Mouse (Mus musculus): ENCODE results near the gene Hist3h2ba. TPM values are rescaled to one million over a fixed set of nuclear protein-coding genes. Genes with fewer than 3 reads are reported as not detected.

Gene Hist3h2ba
- polyA plus RNA-seq, 1 experiment from 2014 or later = 75.5 TPM

DNA sequence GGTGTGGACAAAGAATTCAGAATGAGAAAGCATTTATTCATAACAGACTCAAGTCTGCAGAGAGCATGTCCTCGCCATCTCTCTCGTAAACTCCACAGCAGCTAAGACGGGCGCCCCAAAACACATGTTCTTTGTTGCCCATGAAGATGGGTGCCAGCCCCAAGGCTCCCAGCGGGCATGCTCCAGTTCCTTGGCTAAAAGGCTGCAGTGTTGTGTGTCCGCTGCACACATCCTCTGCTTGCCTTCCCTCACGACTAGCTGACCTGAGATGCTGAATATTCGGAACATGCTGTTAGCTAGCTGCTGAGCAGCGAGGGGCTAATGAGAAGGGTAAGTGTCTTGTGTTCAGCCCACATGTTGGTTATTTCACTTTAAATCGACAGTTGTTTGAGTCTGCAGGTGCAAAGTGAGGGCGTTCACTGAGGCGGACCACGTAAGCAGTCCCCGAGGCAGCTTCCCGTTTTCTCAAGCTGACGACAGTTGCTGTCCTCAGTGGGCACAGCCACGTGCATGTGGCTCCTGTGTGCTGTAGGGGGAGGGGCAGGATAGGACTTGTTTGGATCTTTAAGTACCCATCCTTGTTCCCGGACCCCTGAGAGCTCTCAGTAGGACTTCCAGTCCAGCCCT is 33.9 kb downstream of the Hist3h2ba start:
- Histone ChIP-seq H3K4me2 (ENCODE audit: low read depth) (no peak overlapping the region), H3K4me3 (ENCODE audit: low read depth, low read length) (no peak overlapping the region)

DNA sequence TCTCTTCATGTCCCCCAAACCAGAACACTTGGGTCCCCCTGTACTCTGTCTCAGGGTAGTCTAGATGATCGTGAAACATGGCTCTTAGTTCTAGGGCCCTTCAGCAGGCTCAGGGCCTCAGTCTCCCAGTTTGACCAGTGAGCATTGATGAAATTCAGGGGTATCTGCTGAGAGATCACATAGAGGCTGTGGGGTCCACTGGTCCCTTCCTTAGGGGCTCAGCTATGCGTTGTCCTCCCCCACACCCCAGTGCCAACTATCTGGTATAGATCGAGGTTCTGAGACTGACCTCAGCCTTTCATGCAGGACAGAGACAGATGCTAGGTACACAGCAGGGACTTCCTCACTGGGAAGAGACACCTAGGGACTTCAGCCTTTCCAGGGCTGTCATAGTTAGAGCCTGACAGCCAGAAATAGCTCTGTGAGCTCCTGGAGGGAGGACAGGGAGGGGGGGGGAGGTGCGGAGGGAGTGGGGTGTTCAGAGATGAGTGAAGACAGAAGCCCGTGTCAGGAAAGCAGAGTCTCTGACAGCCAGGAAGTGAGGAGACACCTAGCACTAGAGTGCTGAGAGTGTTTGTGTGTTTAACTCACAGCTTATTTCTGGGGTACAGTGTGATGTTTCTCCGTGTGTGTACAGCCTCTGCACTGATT is 35.1 kb downstream of the Hist3h2ba start:
- 96% methylated on average over 6 of the region's 6 CpGs for WGBS
- Histone ChIP-seq H3K36me3 (ENCODE audit: control insufficient read depth, insufficient read depth, low read length) (peaks cover 11% of the 10 kb centered on the region), H3K27me3 (ENCODE audit: control insufficient read depth, insufficient read depth, low read length) (no peaks in the 10 kb centered on the region)

More for the DNA sequence above, 33.9 kb downstream of the Hist3h2ba start:
- no peaks in the 10 kb centered on the region for H3K27me3 ChIP-seq (ENCODE audit: control insufficient read depth, insufficient read depth, low read length)
- DNase-seq (ENCODE audit: low spot score) = no peak
- peaks cover 17% of the 10 kb centered on the region for H3K4me1 ChIP-seq (ENCODE audit: control insufficient read depth, insufficient read depth, low read length)
- H3K9me3 ChIP-seq (ENCODE audit: control insufficient read depth, low read length) = no peaks in the 10 kb centered on the region
- no peak overlapping the region for H3K27ac ChIP-seq (ENCODE audit: low read depth, low read length)
- 86% methylated on average over 18 of the region's 18 CpGs for WGBS
- ATAC-seq (ENCODE audit: insufficient read depth, low FRiP score, low TSS enrichment) = no peak
- no peak overlapping the region for H3K9ac ChIP-seq (ENCODE audit: low read length)
- H3K36me3 ChIP-seq (ENCODE audit: control insufficient read depth, insufficient read depth, low read length) = peaks cover 8% of the 10 kb centered on the region

DNA sequence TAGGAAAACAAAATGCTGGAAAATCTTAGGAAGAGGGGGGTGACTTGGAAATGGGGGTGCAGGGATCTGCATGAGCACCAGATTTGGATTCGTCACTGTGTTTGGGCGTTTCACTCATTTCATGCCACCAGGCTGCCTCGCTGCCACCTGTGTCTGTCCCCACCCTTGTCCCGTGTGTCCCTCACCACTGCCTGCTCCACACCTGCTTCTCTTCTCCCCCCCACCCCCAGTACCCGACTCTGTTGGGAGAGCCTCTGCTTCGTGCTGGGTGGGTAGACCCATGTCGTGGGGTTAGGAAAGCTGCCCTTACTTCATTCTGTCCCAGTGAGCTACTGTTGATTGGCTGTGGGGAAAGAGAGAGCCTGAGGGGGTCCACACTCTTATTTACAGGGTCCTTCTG is 35.9 kb downstream of the Hist3h2ba start:
- Histone ChIP-seq H3K9me3 (ENCODE audit: control insufficient read depth, low read length) (no peaks in the 10 kb centered on the region), H3K36me3 (ENCODE audit: control insufficient read depth, insufficient read depth, low read length) (peaks cover 11% of the 10 kb centered on the region)
- 94% methylated on average over 7 of the region's 7 CpGs for WGBS

More for the DNA sequence above, 35.1 kb downstream of the Hist3h2ba start:
- H3K9me3 ChIP-seq (ENCODE audit: control insufficient read depth, low read length) = no peaks in the 10 kb centered on the region
- H3K9ac ChIP-seq (ENCODE audit: low read length) = no peak overlapping the region
- DNase-seq (ENCODE audit: low spot score) (no peak), ATAC-seq (ENCODE audit: insufficient read depth, low FRiP score, low TSS enrichment) (no peak)
- H3K4me3 ChIP-seq (ENCODE audit: low read depth, low read length) = no peak overlapping the region
- peaks cover 14% of the 10 kb centered on the region for H3K4me1 ChIP-seq (ENCODE audit: control insufficient read depth, insufficient read depth, low read length)
- H3K4me2 ChIP-seq (ENCODE audit: low read depth) = no peak overlapping the region
- no peak overlapping the region for H3K27ac ChIP-seq (ENCODE audit: low read depth, low read length)

DNA sequence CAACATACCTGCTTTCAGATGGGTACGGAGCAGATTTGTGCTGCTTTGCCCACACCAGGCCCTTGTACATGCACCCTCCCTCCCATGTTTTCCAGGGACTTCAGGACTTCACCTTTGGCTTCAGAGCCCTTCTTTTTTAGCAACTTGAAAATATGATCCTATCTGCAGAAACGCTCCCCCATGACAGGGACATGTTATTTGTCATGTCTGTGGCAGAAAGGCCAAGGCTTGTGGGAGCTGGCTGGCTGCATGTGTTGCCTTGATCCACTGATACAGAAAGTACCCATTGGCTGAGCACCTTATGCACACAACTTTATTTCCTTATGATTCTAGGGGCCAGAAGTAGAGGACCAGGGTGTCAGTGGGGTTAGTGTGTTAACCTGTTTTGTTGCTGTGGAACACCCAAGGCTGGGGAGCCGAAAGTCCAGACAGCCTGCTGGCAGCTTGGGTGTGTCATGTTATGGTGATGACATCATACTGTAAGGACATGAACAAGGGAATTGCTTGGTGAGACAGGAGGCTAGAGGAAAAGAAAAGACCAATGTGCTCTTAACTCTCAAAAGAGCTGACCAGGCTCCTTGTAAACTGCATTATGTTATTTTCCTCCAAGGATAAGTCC is 36.7 kb downstream of the Hist3h2ba start:
- H3K27ac ChIP-seq (ENCODE audit: low read depth, low read length) = no peak overlapping the region
- ATAC-seq (ENCODE audit: insufficient read depth, low FRiP score, low TSS enrichment) (no peak), DNase-seq (ENCODE audit: low spot score) (no peak)
- WGBS = 91% methylated on average over 3 of the region's 3 CpGs
- H3K9ac ChIP-seq (ENCODE audit: low read length) = no peak overlapping the region
- H3K4me2 ChIP-seq (ENCODE audit: low read depth) = no peak overlapping the region
- H3K27me3 ChIP-seq (ENCODE audit: control insufficient read depth, insufficient read depth, low read length) = no peaks in the 10 kb centered on the region
- H3K4me1 ChIP-seq (ENCODE audit: control insufficient read depth, insufficient read depth, low read length) = no peaks in the 10 kb centered on the region
- peaks cover 11% of the 10 kb centered on the region for H3K36me3 ChIP-seq (ENCODE audit: control insufficient read depth, insufficient read depth, low read length)
- H3K4me3 ChIP-seq (ENCODE audit: low read depth, low read length) = no peak overlapping the region
- H3K9me3 ChIP-seq (ENCODE audit: control insufficient read depth, low read length) = no peaks in the 10 kb centered on the region

More for the DNA sequence above, 35.9 kb downstream of the Hist3h2ba start:
- no peak overlapping the region for H3K27ac ChIP-seq (ENCODE audit: low read depth, low read length)
- H3K27me3 ChIP-seq (ENCODE audit: control insufficient read depth, insufficient read depth, low read length) = no peaks in the 10 kb centered on the region
- DNase-seq (ENCODE audit: low spot score) (no peak), ATAC-seq (ENCODE audit: insufficient read depth, low FRiP score, low TSS enrichment) (no peak)
- H3K4me3 ChIP-seq (ENCODE audit: low read depth, low read length) = no peak overlapping the region
- H3K9ac ChIP-seq (ENCODE audit: low read length) = no peak overlapping the region
- H3K4me1 ChIP-seq (ENCODE audit: control insufficient read depth, insufficient read depth, low read length) = peaks cover 5% of the 10 kb centered on the region
- H3K4me2 ChIP-seq (ENCODE audit: low read depth) = no peak overlapping the region

DNA sequence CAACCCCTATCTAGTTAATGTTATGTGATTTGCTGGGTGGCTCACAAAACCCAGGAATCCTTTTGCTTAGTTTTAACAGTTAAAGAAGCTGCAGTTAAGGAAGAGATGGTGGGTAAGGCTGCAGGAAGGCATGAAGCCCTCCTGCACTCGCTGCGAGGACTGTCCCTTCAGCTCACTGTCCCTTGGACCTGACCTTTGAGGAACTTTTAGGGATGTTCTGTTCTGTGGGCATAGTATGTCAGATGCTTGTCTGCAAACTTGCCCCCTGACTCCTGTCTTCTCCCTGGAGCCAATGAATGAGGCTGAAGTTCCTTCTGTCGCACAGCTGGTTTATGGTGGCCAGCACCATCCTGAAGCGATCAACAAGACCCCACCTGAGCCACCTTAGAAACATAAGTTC is 40.4 kb downstream of the Hist3h2ba start:
- H3K36me3 ChIP-seq (ENCODE audit: control insufficient read depth, insufficient read depth, low read length) = peaks cover 6% of the 10 kb centered on the region
- no peaks in the 10 kb centered on the region for H3K4me1 ChIP-seq (ENCODE audit: control insufficient read depth, insufficient read depth, low read length)
- H3K27ac ChIP-seq (ENCODE audit: low read depth, low read length) = no peak overlapping the region
- H3K4me3 ChIP-seq (ENCODE audit: low read depth, low read length) = no peak overlapping the region
- H3K27me3 ChIP-seq (ENCODE audit: control insufficient read depth, insufficient read depth, low read length) = peaks cover 3% of the 10 kb centered on the region; the same call in 1 of the 2 replicates
- 98% methylated on average over 4 of the region's 4 CpGs for WGBS
- ATAC-seq (ENCODE audit: insufficient read depth, low FRiP score, low TSS enrichment) (no peak), DNase-seq (ENCODE audit: low spot score) (no peak)
- H3K9me3 ChIP-seq (ENCODE audit: control insufficient read depth, low read length) = no peaks in the 10 kb centered on the region
- no peak overlapping the region for H3K4me2 ChIP-seq (ENCODE audit: low read depth)
- no peak overlapping the region for H3K9ac ChIP-seq (ENCODE audit: low read length)

DNA sequence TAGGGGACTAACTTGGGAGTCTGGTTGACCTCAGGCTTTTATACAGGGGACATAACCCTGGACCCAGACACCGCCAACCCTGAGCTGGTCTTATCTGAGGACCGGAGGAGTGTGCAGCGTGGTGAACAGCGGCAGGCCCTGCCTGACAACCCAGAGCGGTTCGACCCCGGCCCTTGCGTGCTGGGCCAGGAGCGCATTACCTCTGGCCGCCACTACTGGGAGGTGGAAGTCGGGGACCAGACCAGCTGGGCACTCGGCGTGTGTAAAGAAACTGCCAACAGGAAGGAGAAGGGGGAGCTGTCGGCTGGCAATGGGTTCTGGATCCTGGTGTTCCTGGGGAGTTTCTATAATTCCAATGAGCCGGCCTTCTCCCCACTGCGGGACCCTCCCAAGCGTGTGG is 41.4 kb downstream of the Hist3h2ba start:
- Histone ChIP-seq H3K4me3 (ENCODE audit: low read depth, low read length) (no peak overlapping the region), H3K27me3 (ENCODE audit: control insufficient read depth, insufficient read depth, low read length) (peaks cover 9% of the 10 kb centered on the region; the same call in 1 of the 2 replicates), H3K9me3 (ENCODE audit: control insufficient read depth, low read length) (no peaks in the 10 kb centered on the region), H3K4me1 (ENCODE audit: control insufficient read depth, insufficient read depth, low read length) (no peaks in the 10 kb centered on the region), H3K9ac (ENCODE audit: low read length) (no peak overlapping the region), H3K27ac (ENCODE audit: low read depth, low read length) (no peak overlapping the region), H3K36me3 (ENCODE audit: control insufficient read depth, insufficient read depth, low read length) (peaks cover 4% of the 10 kb centered on the region), H3K4me2 (ENCODE audit: low read depth) (no peak overlapping the region)
- DNase-seq (ENCODE audit: low spot score) = no peak
- 92% methylated on average over 17 of the region's 17 CpGs for WGBS
- no peak for ATAC-seq (ENCODE audit: insufficient read depth, low FRiP score, low TSS enrichment)

DNA sequence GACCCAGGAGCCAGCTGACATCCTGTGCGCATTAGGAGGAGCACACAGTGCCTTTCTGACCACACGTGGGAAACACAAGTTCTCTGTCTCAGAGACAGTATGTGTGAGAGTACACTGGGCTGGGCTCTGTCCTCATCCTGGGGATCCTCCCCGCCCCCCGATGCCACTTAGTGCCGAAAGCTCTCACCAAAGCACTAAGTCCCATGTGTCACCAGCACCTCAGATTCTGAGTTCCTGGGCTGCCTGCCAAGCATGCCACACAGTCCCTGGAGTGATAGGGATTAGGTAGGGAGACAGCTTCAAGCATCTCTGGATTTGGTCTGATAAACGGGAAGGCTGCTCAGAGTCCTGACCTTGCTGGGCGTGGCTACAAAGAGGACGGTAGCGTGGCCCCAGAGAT is 42.1 kb downstream of the Hist3h2ba start:
- Histone ChIP-seq H3K9ac (ENCODE audit: low read length) (no peak overlapping the region), H3K9me3 (ENCODE audit: control insufficient read depth, low read length) (no peaks in the 10 kb centered on the region), H3K27me3 (ENCODE audit: control insufficient read depth, insufficient read depth, low read length) (peaks cover 13% of the 10 kb centered on the region; the same call in 1 of the 2 replicates), H3K4me3 (ENCODE audit: low read depth, low read length) (no peak overlapping the region), H3K4me1 (ENCODE audit: control insufficient read depth, insufficient read depth, low read length) (no peaks in the 10 kb centered on the region), H3K4me2 (ENCODE audit: low read depth) (no peak overlapping the region), H3K36me3 (ENCODE audit: control insufficient read depth, insufficient read depth, low read length) (peaks cover 4% of the 10 kb centered on the region), H3K27ac (ENCODE audit: low read depth, low read length) (no peak overlapping the region)
- DNase-seq (ENCODE audit: low spot score) (no peak), ATAC-seq (ENCODE audit: insufficient read depth, low FRiP score, low TSS enrichment) (no peak)
- 91% methylated on average over 9 of the region's 9 CpGs for WGBS

DNA sequence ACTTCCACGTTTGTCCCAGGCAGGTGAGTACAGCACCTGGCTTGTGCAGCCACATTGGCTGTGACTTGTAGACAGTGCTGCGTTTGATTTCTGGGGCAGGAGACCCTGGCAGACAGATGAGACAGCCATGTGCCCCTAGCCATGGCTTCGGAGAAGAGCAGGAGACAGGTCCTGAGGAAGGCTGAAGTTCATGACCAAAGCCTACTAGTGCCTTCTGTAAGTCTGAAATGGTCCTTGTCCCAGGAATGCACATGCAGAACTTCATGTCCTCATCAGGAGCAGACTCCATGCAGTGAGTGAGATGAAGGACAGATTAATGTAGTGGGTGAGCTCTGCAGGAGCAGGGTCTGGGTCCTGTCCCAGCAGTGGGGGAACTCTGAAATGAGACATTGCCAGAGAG is 43.2 kb downstream of the Hist3h2ba start:
- no peak overlapping the region for H3K27ac ChIP-seq (ENCODE audit: low read depth, low read length)
- no peak overlapping the region for H3K4me2 ChIP-seq (ENCODE audit: low read depth)
- peaks cover 13% of the 10 kb centered on the region; the same call in 1 of the 2 replicates for H3K27me3 ChIP-seq (ENCODE audit: control insufficient read depth, insufficient read depth, low read length)
- ATAC-seq (ENCODE audit: insufficient read depth, low FRiP score, low TSS enrichment) (no peak), DNase-seq (ENCODE audit: low spot score) (no peak)
- no peaks in the 10 kb centered on the region for H3K9me3 ChIP-seq (ENCODE audit: control insufficient read depth, low read length)
- peaks cover 4% of the 10 kb centered on the region for H3K36me3 ChIP-seq (ENCODE audit: control insufficient read depth, insufficient read depth, low read length)
- no peaks in the 10 kb centered on the region for H3K4me1 ChIP-seq (ENCODE audit: control insufficient read depth, insufficient read depth, low read length)
- 83% methylated on average over 3 of the region's 3 CpGs for WGBS
- H3K4me3 ChIP-seq (ENCODE audit: low read depth, low read length) = no peak overlapping the region
- no peak overlapping the region for H3K9ac ChIP-seq (ENCODE audit: low read length)

Measured in neural tube, embryonic 11.5 days (tissue).